Mouse (Mus musculus): Measurements from ENCODE around the gene Cmklr1.

DNA sequence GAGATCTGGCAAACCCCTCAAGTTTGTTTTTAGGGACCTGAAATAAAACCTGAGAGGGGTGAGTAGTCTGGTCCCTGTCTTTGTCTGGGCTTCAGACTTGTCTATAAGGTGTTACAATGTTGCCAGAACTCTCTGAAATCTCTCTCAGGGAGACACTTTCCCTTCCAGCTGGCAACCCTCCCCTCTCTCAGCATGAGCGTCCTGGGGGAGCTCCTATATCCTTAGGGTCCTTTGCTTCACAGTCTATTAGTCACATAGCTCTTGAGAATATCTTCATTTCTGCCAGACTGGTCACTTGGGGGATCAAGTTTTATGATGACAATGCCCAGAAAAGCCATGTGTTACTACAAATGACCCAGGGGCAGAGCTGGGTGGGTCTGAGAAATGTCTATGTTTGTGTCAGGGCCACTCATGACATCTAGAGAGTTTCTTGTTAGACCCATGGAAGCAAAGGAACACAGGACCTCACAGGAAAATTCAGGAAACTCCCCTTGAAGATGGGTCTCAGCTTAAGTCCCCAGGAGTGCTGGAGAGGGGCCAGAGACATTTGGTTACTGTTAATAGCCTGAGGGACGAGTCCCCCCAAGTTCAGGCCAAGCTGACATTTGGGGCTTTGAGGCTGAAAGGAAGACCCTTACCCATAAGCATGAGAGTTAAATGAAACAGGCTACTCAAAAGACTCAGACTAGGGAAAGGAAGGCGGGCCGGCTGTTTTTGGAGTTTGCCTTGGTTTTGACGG lies 66.6 kb downstream of the Cmklr1 start:
- no peak for TF ChIP-seq CTCF (IDR thresholded peaks at IDR 0.05)
- TF ChIP-seq POLR2A (IDR thresholded peaks at IDR 0.05; ENCODE audit: insufficient read depth, low read depth, low read length), result no peak
- TF ChIP-seq EP300 (IDR thresholded peaks at IDR 0.05; ENCODE audit: insufficient read depth, low read depth, low read length), result no peak
